Mouse (Mus musculus) large intestine, adult 2 months (tissue): ENCODE results near the gene Galk2. TPM values are rescaled to one million over a fixed set of nuclear protein-coding genes. Genes with fewer than 3 reads are reported as not detected.
A peak's percentile ranks its signal among the peaks of the same experiment; 100 is the strongest.

ENCODE experiments used
- DNase-seq: peaks from one replicate; pipeline ENCODE4 v3.0.0-alpha.2; 2012; ENCODE audit warnings: low read depth, low spot score
- WGBS: fragments of 180-500 bp; shearing (Covaris S2); methylation state at CpG from one replicate; pipeline ENCODE4 v1.1.7; 2018; 5-methylcytosine and 5-hydroxymethylcytosine counted together
- polyA plus RNA-seq: library from polyadenylated mRNA; depleted of rRNA; stranded (reverse); fragments of >200 nt; gene quantifications from 2 replicates; pipeline ENCODE4 v1.2.3, GENCODE M21; 2012; rRNA removed

The Galk2 gene
- 25.1 and 26.8 TPM in 2 replicates for polyA plus RNA-seq

DNA sequence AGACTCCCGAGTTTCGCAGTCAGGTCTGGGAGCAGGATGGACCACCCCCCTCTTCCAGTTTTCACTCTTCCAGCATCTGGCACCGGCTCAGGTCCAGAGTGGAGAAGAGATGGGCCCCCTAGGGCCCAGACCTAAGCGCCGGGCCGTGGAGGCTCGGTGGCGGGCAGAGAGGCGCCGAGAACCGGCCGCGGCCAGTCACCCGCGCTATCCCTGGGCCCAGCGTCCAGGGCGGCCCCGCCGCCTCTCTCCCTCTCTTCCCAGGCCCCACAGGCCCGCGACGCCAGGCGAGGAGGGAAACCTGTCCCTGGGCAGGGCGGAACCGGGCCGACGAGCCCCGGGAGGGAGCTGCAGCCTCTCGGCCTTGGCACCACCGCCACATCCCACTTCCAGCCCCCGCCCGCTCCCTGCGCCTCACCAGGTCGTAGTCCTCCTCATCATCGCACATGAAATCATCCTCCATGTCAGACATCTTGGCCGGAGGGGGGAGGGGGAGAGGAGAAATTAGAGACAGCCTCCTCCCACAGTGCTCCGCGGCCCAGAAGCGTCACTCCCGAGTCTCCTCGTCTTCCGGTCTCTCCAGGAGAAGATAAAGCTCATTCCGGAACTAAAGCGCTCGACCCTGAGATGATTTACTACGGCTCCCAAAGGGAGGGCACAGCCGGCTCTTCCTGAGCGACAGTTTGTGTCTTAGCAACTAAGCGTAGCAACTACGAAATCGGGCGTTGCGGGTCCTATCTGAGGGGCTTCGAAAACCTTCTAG lies at the start of gene Galk2, which contains the start of gene Cops2:
Gene Galk2 (plus strand): TSS at position 589 of the 760 bp plus-strand sequence.
Gene Cops2 (minus strand): TSS at position 619 of the 760 bp plus-strand sequence.
- under 1% methylated on average over 52 of the region's 54 CpGs for WGBS
- DNase-seq = peak; percentile 95

DNA sequence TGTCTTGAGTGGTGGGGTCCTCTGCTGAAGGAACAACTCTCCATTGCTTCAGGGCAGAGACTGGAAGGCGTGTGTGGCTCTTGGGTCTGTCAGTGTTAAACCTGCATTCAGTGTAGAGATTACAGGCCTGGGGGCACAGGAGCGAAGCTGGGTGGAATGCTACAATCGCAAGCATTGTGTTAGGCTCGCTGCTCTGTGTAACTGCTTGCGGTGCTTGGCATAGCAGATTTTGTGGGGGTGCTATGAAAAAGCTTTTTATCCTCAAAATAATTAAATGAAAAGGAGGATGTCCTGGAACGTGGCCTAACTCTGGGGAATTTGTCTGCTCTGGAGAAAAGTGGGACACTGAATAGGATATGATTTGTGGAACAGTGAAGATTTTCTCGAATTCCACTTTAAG lies 49.4 kb upstream of the Galk2 start:
- 87% methylated on average over 7 of the region's 7 CpGs for WGBS
- DNase-seq = no peak

DNA sequence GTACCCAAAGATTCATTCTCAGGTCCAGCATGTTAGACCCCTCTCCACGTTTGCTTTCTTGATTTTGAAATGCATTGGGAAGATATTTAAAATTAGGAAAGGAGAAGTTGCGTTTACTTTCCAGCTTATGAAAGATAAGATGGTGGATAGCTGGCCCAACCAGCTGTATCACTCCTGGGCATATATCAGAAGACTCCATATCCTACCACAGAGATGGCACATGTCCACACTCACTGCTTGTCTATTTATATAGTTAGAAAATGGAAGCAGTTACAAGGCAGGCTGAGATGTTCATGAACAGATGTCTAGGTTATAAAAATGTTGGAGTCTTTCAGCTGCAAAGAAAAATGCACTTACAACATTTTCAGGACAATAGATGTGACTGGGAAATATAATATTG lies 47.6 kb upstream of the Galk2 start:
- WGBS = 61% methylated on average over 2 of the region's 2 CpGs
- no peak for DNase-seq

DNA sequence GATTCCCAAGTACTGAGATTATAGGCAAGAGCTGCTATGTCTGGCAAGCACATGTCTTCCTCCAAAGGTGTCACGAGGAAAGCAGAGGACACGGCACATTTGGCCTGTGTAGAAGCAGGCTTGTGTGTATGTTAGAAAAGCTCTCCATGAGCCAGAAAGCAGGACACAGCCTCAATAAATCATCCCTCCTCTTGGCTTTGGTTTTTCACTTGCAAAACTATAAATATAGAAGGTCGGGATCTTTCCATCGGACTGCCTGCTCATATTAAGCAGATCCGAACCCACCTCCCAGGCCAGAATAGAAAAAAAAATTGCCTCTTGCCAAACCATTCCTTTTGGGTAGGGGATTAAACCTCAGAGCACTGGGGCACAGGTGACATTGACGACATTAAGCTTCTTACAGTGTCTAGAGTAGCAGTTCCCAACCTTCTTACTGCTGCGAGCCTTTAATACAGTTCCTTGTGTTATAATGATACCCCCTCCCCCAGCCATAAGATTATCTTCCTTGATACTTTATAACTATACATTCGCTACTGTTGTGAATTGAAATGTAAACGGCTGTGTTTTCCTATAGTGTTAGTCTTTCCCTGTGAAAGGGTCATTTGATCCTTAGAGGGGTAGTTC lies 44.8 kb upstream of the Galk2 start:
- DNase-seq = no peak
- 54% methylated on average over 9 of the region's 9 CpGs for WGBS

DNA sequence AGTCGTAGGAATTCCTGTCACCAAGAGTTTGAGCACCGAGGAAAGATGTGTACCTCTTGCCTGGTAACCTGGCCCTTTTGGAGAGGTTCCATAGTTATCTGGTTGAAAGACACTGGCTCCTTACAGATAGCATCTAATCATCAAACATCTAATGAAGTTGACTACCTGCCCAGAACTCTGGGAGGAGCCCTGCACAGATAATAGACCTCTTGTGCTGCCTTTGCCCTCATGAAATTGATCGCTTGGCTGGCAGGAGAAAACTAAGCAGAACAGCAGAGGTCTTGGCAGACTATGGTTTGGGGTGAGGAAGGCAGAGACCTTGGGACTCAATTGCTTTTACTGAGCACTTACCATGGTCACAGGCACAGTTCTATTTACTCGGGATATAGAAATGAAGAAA lies 38.5 kb upstream of the Galk2 start:
- DNase-seq = no peak
- WGBS = 64% methylated on average over 4 of the region's 4 CpGs

DNA sequence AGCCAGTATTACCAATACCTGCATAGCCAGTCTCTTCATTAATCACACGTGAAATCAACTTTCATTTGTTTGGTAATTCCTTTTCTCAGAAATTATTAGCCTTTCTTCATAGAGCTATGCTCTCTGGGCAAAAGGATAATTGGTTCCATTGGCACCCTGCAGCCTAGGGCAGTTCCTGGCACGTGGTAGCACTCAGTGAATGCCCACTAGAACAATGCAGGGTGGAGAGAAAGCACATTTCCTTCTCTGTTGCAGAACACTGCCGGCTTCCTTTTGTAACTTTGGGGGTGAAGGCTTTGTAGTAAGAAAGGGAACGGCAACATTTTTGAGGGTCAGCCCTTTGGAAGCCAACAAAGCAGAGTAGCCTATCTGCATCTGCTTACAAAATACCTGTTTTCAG lies 32.7 kb upstream of the Galk2 start:
- 84% methylated on average over 4 of the region's 4 CpGs for WGBS

DNA sequence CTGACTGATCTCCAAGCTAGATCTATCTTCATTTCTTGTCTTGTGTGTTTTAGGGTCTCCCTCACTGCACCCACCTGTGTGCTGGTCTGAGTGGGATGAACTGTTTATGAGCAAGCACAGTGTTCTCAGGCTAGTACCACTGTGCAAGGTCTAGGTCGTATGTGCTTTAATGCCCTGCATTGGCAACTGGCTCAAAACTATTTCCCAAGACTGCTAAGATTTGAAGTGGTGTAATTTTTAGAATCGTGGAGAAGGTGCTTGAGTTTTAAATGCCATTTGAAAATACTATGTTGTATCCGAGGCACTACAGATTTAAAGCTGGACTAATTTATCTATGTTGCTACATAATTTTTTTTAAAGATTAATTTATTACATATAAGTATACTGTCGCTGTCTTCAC lies 31.0 kb upstream of the Galk2 start:
- WGBS = 87% methylated on average over 4 of the region's 4 CpGs
- DNase-seq = no peak

More for the DNA sequence above, 32.7 kb upstream of the Galk2 start:
- DNase-seq = no peak

DNA sequence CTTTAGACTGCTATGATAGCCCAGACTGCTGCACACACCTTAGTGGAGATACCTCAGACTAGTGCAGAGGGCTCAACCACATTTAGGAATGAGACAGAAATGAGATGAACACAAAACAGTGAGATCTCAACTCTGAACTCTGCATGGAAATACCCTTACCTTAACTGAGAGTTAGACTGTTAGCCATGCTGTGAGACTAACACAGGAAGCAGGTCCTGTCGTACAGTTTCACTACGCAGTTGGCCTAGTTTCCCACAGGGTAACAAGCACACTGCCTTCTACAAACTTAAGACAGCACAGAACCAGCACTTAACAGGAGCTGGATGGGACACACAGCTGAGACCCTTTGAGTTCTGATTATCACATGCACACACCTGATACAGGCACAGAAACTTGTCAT lies 29.0 kb upstream of the Galk2 start:
- 87% methylated on average over 2 of the region's 2 CpGs for WGBS
- DNase-seq = no peak

DNA sequence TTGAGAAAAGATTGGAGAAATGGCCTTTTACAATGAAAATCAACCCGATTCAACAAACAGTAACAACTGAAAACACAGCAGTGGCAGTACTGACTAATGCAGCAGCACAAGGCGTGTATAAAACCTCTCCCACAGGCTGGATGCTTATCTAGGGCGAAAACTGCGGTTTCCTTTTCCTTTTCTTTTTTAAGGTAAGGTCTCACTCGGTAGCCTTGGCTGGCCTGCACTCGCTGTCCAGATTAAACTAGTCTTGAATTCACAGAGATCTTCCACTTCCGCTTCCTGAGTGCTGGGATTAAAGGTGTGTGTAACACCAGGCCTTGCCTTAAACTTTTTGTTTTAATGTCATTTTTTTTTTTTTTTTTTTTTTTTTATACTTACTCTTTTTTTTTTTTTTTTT lies 20.8 kb upstream of the Galk2 start:
- WGBS = 94% methylated on average over 7 of the region's 7 CpGs
- no peak for DNase-seq

DNA sequence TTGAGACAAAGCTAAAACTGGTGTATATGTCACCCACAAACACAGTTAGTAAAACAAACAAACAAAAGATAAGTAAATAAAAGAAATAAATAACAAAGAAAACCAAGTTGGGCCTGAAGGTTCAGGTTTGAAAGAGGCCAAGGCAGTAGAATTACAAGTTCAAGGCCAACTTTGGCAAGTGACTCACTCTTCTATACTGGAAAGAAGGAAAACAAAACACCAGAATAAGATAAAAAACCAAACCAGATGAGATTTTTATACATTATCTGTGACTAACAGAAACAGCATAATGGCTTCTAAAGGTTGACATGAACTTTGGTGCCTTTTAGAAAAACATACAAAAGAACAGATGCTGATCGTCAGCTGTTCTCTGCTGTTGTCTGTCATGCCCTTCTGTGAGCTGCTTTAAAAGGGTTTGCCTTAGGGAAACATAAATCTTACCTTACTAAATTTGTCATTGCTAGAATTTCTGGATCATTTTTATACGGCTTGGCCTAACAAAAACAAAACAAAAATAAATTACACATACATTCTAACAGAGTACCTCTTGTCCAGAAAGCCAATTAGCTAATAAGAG lies 20.1 kb upstream of the Galk2 start:
- DNase-seq = no peak
- WGBS = 77% methylated on average over 2 of the region's 2 CpGs

DNA sequence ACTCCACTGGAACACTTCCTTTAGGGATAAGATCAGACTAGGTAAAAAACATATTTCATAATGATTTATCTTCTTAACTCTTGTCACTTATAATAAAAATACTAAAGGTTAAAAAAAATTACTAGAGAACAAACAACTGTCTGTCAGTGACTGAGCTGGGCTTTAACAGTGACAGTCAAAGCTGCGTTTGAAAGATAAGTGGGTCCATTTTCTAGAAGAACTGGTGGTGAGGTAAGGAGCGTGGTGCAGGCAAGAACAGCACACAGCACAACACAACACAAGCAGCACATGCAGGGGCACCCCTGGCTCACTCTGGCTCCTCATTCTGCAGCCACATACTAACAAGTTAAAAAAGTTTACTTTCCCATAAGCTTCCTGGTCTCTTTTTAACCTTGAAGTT lies 7.7 kb upstream of the Galk2 start:
- DNase-seq = no peak
- WGBS = 78% methylated on average over 2 of the region's 2 CpGs

DNA sequence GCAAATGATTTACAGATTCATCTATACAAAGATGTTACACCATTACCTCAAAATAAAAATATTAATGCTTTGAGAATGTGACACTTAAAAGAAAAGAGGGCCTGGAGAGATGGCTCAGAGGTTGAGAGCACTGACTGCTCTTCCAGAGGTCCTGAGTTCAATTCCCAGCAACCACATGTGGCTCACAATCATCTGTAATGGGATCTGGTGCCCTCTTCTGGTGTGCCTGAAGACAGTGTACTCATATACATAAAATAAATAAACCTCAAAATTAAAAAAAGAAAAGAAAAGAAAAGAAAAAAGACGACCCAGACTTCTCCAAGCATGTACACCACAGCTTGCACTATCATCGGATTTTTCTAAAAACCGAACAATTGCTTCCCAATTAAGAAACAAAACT lies 1.2 kb upstream of the Galk2 start:
- DNase-seq = no peak
- 31% methylated on average over 3 of the region's 3 CpGs for WGBS

DNA sequence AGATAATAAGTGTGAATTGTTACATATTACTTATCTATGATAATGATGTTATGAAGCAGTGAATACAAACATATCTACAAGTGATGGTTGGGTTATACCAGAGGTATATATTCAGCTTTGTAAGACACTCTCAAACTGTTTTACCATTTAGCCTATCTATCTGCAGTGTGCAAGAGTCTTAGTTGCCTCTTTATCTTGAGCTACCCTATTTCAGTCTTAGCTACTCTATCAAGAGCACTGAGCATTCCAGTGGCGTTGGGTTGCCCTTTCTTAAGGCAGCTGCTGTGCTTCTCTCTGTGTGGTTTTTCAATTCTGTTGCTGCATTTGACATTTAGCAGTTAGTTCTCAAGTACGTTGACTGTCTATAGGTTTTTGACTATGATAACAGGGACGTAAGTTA lies 4.9 kb downstream of the Galk2 start:
- 84% methylated on average over 3 of the region's 3 CpGs for WGBS
- DNase-seq = no peak

DNA sequence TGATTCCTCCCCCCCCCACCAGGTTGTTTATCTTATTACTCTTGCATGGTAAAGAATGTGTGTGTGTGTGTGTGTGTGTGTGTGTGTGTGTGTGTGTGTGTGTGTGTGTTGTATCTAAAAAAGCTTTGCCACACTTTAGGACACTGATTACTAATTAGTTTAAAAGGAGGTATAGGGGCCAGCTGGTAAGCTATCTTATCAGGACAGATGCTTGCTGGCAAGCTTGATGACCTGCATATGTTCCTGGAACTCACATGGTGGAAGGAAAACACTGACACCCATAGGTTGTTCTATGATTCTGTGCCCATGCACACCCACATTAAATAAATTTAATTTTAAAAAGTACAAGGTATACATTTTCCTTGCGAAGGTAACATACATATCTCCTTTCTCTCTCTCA lies 5.6 kb downstream of the Galk2 start:
- WGBS = 80% methylated on average over 1 of the region's 1 CpGs
- no peak for DNase-seq

DNA sequence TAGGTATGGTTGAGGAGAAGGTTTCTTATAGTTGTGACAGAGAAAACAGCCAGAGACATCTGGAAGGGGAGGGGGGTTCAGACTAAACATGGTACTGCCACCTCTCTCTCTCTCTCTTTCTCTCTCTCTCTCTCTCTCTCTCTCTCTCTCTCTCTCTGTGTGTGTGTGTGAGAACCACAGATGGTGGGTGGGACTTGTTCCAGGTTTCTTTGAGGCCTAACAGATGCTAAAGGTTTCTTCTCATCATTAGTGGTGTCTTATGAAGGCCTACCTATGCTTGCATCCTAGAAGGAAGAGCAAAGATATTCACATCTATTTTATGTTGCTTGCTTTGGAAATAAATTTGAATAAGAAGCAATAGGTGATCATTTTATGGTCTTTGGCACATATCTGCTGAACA lies 6.7 kb downstream of the Galk2 start:
- DNase-seq = no peak

DNA sequence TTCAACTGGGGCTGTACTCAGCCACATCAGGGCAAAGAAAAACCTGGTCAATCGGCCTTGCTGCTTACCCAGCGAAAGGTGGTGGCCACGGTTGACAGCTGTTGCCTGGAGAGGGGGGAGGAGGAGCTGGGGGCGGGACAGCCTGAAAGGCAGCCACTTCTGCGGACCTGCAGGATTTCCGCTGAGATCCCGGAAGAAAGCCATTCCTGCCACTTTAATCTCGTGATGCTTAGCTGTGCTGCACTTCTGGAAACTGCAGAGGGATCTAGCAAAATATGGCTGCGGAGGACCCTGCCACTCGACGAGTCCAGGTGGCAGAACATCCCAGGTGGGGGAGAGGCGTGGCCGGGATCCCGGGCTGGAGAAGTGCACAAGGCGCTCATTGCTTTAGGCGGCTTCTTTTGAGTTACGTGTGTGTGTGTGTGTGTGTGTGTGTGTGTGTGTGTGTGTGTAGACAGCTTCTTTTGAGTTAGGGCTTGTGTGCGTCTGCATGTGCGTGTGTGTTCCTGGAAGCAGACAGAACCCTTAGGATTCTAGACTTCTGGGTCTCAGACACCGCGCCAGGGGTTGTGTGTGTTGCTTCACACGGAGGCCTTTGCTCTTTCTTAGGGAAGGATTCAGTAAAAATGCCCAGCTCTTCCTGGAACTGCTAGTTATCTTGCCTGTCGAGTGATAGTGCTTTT lies 7.3 kb downstream of the Galk2 start:
- peak; percentile 57 for DNase-seq
- under 1% methylated on average over 23 of the region's 23 CpGs for WGBS

DNA sequence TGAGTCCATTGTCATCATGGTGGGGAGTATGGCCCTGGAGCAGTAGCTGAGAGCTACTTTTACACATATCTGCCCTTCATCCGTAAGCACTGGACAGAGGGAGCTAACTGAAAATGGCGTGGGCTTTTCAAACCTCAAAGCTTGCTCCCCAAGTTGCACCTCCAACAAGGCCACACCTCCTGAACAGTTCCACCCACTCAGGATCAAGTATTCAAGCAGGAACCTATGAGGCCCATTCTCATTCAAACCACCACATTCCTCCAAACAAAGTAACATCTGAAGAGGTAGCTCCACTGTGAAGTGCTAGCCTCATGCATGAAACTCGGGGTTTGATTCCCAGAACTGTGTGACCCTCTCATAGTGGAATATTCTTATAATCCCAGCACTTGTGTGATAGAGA lies 9.4 kb downstream of the Galk2 start:
- DNase-seq = no peak
- WGBS = 89% methylated on average over 3 of the region's 3 CpGs

DNA sequence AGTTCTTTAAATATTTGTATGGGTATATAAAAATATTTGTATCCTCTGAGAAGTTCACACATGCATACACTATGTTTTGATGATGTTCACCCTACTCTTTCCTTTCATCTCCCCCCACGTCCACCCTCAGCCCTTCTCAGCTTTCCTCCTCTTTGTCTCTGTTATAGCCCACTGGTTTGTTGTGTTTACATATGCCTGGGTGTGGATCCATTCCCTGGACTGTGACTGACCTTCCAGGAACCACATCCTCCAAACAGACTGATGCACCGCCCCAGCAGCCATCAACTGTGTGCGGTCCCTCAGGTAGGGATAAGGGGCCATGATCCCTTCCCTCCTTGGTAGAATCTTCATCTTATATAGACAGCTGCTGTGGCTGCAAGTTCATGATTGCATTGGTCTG lies 11.2 kb downstream of the Galk2 start:
- 80% methylated on average over 3 of the region's 3 CpGs for WGBS

DNA sequence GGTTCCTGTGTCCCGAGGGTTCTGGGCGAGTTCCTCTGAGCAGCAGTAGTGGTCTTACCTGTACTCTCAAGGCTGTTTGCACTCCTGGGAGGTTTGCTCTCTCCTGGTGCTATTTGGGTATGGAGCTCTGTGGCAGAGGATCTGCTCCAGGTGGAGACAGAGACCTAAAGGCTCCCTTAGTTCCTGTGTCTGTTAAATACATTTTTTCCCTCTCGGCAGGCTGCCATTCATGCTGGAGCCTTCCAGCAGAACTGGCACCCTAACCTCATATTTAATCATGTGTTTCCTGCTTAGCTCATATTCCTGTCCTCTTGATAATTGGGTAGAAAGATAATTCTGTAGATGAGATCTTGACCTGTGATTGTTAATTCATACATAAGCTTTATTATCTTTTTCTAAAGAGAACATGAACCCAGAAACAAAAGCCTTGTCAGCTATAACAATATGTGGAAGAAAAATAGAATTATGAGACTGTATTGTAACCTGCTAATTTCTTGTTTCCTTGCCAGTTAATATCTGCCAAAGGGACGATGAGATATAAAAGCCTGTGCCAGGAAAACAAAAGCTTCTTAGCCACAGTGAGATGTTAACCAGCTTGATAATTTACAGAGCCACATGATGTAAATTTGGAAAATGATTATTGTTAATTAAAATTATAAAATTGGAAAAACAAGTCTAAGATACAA lies 27.1 kb downstream of the Galk2 start:
- 77% methylated on average over 4 of the region's 4 CpGs for WGBS
- no peak for DNase-seq

More for the DNA sequence above, 11.2 kb downstream of the Galk2 start:
- no peak for DNase-seq

DNA sequence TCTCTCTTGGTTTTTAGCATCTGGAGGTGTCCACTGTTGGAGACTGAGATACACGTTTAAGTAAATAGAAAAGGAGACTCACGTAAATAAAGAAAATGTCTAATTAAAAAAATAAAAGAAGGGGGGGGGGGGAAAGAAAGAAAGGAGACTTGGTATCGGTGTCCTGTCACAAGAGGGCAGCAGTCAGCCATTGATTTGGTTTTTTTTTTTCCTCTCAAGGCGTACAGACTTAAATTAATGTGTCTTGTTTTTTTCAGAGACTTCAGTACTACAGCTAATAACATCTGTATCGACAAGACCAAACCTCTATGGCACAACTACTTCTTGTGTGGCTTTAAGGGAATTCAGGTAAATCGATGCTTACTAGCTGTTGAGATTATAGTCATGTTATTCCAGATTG lies 34.2 kb downstream of the Galk2 start:
- DNase-seq = no peak
- WGBS = 52% methylated on average over 6 of the region's 6 CpGs
